Mouse (Mus musculus): ENCODE measurements around the gene Lrmda. TPM values are rescaled to one million over a fixed set of nuclear protein-coding genes. Genes with fewer than 3 reads are reported as not detected.

Gene Lrmda
- polyA plus RNA-seq, 1 experiment from 2014 or later = 0.20 TPM

DNA sequence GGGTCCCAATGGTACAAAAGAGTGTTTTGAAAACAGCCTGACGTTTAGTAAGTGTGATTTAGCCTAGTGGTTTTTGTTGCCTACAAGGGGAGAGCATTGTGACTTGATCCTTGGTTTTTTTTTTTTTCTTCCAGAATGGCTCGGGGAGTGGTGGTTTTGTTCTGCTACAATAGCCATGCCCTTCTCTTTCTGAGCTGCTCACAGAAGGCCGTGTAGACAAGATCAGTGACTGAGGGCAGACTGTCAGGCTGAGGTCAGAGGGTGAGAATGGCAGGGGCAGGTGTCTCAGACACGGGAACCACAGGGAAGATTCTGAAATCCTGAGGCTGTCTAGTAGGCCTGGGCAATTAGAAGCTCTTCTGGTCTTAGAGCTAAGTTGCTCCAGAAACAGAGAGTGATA is 323.8 kb downstream of the Lrmda start:
- Histone ChIP-seq H3K27ac (replicated peaks; ENCODE audit: low read depth, low read length) (no peak overlapping the region), H3K4me3 (ENCODE audit: low read depth, low read length) (no peak overlapping the region), H3K36me3 (ENCODE audit: control insufficient read depth, insufficient read depth, low read length) (no peaks in the 10 kb centered on the region), H3K4me2 (ENCODE audit: low read depth, severe bottlenecking) (no peak overlapping the region), H3K9me3 (ENCODE audit: control insufficient read depth, low read length) (no peaks in the 10 kb centered on the region), H3K27me3 (ENCODE audit: control insufficient read depth, insufficient read depth, low read length) (no peaks in the 10 kb centered on the region), H3K4me1 (ENCODE audit: control insufficient read depth, insufficient read depth, low read length) (no peaks in the 10 kb centered on the region), H3K9ac (ENCODE audit: low read length) (no peak overlapping the region)
- WGBS = 32% methylated on average over 4 of the region's 4 CpGs
- DNase-seq (ENCODE audit: low spot score) (no peak), ATAC-seq (ENCODE audit: insufficient number of reproducible peaks, low FRiP score, low TSS enrichment, low read depth) (no peak)

DNA sequence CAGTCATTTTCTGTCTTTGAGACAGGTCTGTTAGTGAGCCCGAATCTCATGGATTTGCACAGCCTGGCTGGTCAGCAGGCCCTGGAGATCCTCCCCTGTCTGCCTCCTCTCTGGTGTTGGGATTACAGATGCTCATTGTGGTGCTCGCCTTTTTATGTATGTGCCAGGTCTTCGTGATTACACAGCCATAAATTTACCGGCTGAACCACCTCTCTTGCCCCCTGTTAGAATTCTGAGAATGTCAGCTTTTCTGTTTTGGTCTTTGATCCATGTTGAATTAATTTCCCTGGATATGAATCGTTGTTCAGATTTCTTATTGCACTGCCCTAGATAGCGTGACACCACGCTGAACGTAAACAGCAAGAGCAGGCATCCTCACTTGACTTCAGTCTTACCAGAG is 325.7 kb downstream of the Lrmda start:
- Histone ChIP-seq H3K9me3 (ENCODE audit: control insufficient read depth, low read length) (no peaks in the 10 kb centered on the region), H3K9ac (ENCODE audit: low read length) (no peak overlapping the region), H3K27me3 (ENCODE audit: control insufficient read depth, insufficient read depth, low read length) (no peaks in the 10 kb centered on the region), H3K4me1 (ENCODE audit: control insufficient read depth, insufficient read depth, low read length) (no peaks in the 10 kb centered on the region), H3K36me3 (ENCODE audit: control insufficient read depth, insufficient read depth, low read length) (no peaks in the 10 kb centered on the region), H3K4me3 (ENCODE audit: low read depth, low read length) (no peak overlapping the region), H3K27ac (replicated peaks; ENCODE audit: low read depth, low read length) (no peak overlapping the region), H3K4me2 (ENCODE audit: low read depth, severe bottlenecking) (no peak overlapping the region)
- 57% methylated on average over 8 of the region's 8 CpGs for WGBS
- ATAC-seq (ENCODE audit: insufficient number of reproducible peaks, low FRiP score, low TSS enrichment, low read depth) (no peak), DNase-seq (ENCODE audit: low spot score) (no peak)

DNA sequence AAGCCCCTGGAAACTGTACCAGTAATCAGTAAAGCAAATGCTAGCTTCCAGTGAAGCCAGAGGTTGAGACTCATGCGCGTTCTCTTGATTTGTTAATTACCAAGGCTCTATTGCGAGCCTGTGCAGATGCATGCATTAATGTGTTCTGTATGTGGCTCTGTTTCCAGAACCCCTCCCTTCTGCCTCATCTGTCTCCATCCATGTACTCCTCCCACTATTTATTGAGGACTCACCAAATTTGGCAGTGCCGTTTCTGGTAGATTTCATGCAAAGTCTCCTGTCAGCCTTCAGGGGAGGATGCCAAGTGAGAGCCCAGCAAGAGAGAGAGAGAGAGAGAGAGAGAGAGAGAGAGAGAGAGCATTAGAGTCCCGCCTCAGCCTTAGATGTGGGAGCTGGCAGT is 334.1 kb downstream of the Lrmda start:
- no peaks in the 10 kb centered on the region for H3K27me3 ChIP-seq (ENCODE audit: control insufficient read depth, insufficient read depth, low read length)
- no peak overlapping the region for H3K4me2 ChIP-seq (ENCODE audit: low read depth, severe bottlenecking)
- H3K4me1 ChIP-seq (ENCODE audit: control insufficient read depth, insufficient read depth, low read length) = no peaks in the 10 kb centered on the region
- DNase-seq (ENCODE audit: low spot score) (no peak), ATAC-seq (ENCODE audit: insufficient number of reproducible peaks, low FRiP score, low TSS enrichment, low read depth) (no peak)
- H3K27ac ChIP-seq (replicated peaks; ENCODE audit: low read depth, low read length) = no peak overlapping the region
- no peaks in the 10 kb centered on the region for H3K36me3 ChIP-seq (ENCODE audit: control insufficient read depth, insufficient read depth, low read length)
- no peaks in the 10 kb centered on the region for H3K9me3 ChIP-seq (ENCODE audit: control insufficient read depth, low read length)
- H3K4me3 ChIP-seq (ENCODE audit: low read depth, low read length) = no peak overlapping the region
- 76% methylated on average over 5 of the region's 5 CpGs for WGBS
- H3K9ac ChIP-seq (ENCODE audit: low read length) = no peak overlapping the region

DNA sequence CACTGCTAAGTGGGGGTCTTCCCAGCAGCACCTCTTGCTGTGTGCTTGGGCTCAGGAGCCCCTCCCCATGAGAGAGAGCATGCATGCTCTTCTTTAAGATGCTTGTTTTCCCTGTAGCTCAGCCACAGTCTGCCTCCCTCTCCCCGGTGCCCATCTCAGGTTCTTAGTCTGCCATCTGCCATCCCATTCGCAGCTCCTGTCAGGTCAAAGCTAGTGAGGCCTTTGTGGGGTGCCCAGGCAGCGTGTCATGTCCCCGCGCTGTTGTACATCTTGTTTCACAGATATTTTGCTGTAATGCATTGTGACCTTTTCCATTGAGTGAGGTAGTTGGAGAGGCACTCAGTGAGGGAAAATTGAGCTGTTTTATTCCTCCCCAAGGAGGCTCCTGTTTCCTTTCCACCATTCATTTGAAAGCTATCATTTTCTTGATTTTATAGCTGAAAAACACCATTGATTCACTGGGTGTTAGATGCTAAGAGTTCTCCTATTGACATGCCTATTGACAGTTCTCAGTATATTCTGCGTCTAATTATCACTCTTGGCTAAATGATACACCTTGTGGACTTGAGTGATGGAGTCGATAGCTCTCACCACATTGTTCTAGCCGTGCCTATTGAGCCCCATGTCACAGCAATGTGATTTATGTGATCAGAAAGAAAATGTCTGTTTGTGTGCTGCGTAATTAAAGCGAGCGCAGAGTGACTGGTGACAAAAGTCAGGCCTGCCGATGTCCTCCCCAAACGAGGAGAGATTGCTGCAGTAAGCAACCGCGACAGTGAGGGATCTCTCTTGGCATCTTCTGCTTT is 335.5 kb downstream of the Lrmda start:
- DNase-seq (ENCODE audit: low spot score) (no peak), ATAC-seq (ENCODE audit: insufficient number of reproducible peaks, low FRiP score, low TSS enrichment, low read depth) (no peak)
- no peaks in the 10 kb centered on the region for H3K4me1 ChIP-seq (ENCODE audit: control insufficient read depth, insufficient read depth, low read length)
- H3K4me3 ChIP-seq (ENCODE audit: low read depth, low read length) = no peak overlapping the region
- no peak overlapping the region for H3K9ac ChIP-seq (ENCODE audit: low read length)
- no peak overlapping the region for H3K4me2 ChIP-seq (ENCODE audit: low read depth, severe bottlenecking)
- no peak overlapping the region for H3K27ac ChIP-seq (replicated peaks; ENCODE audit: low read depth, low read length)
- no peaks in the 10 kb centered on the region for H3K36me3 ChIP-seq (ENCODE audit: control insufficient read depth, insufficient read depth, low read length)
- H3K9me3 ChIP-seq (ENCODE audit: control insufficient read depth, low read length) = no peaks in the 10 kb centered on the region
- 58% methylated on average over 15 of the region's 15 CpGs for WGBS
- no peaks in the 10 kb centered on the region for H3K27me3 ChIP-seq (ENCODE audit: control insufficient read depth, insufficient read depth, low read length)

DNA sequence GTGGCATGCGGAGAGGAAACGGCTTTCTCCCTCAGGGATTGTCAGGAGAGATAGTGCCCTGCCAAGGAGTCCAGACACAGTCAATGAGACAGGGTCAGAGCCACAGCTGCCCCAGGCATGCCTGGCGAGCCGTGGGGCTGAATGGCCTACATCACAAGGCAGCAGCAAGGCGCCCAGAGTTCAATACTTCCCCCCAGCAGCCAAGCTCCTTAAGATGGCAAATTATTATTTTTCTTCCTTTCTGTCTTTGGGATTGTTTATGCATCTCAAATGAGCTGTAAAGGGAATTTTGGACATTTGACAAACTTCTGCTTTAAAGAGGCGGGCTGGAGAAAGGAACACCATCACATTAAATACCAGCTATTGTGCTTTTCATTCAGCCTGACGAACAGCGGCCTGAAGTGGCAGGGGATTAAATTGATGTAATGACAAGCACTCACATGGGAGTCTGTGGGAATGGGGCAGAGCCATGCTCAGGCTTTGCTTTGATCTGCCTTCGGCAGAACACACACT is 338.5 kb downstream of the Lrmda start:
- no peak overlapping the region for H3K4me3 ChIP-seq (ENCODE audit: low read depth, low read length)
- no peak overlapping the region for H3K27ac ChIP-seq (replicated peaks; ENCODE audit: low read depth, low read length)
- H3K4me1 ChIP-seq (ENCODE audit: control insufficient read depth, insufficient read depth, low read length) = no peaks in the 10 kb centered on the region
- WGBS = 68% methylated on average over 9 of the region's 9 CpGs
- H3K4me2 ChIP-seq (ENCODE audit: low read depth, severe bottlenecking) = no peak overlapping the region
- no peaks in the 10 kb centered on the region for H3K9me3 ChIP-seq (ENCODE audit: control insufficient read depth, low read length)
- no peaks in the 10 kb centered on the region for H3K36me3 ChIP-seq (ENCODE audit: control insufficient read depth, insufficient read depth, low read length)
- H3K27me3 ChIP-seq (ENCODE audit: control insufficient read depth, insufficient read depth, low read length) = no peaks in the 10 kb centered on the region
- no peak for DNase-seq (ENCODE audit: low spot score)
- ATAC-seq (ENCODE audit: insufficient number of reproducible peaks, low FRiP score, low TSS enrichment, low read depth) = no peak
- H3K9ac ChIP-seq (ENCODE audit: low read length) = no peak overlapping the region

DNA sequence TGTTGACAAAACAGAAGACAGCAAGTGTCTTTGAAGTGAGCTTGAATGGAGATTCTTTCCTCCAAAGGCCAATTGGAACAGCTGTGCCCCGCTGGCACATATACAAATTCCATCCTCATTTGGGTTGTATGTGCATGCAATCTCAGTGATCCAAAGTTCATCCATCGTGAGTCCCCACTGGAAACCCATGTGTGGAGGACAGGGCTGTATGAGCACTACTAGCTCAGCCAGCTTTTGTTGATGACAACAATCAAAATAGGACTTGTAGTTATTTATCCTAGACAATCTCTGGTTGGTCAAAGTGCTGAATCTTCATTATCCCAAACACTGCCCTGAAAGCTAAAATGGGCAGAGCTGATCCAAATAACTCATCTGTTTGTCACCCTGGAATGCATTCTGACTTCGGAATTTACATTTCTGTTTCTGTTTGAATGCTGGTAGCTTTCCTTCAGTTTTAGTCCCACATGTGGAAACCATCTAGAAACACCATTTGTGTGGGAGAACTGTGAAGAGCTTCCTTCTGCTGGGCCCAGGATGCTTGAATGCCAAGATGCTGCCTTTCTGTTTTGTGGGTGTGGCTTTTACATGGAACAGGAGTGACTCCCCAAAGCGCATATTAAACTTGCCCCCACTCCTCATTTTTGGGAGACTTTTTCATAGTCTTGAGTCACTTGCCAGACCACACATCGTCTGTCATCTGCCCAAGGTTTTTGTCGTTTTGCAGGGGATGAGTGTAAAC is 344.7 kb downstream of the Lrmda start:
- no peaks in the 10 kb centered on the region for H3K27me3 ChIP-seq (ENCODE audit: control insufficient read depth, insufficient read depth, low read length)
- no peak overlapping the region for H3K9ac ChIP-seq (ENCODE audit: low read length)
- H3K36me3 ChIP-seq (ENCODE audit: control insufficient read depth, insufficient read depth, low read length) = no peaks in the 10 kb centered on the region
- H3K4me3 ChIP-seq (ENCODE audit: low read depth, low read length) = no peak overlapping the region
- ATAC-seq (ENCODE audit: insufficient number of reproducible peaks, low FRiP score, low TSS enrichment, low read depth) (no peak), DNase-seq (ENCODE audit: low spot score) (no peak)
- 70% methylated on average over 6 of the region's 6 CpGs for WGBS
- H3K27ac ChIP-seq (replicated peaks; ENCODE audit: low read depth, low read length) = no peak overlapping the region
- H3K9me3 ChIP-seq (ENCODE audit: control insufficient read depth, low read length) = no peaks in the 10 kb centered on the region
- no peaks in the 10 kb centered on the region for H3K4me1 ChIP-seq (ENCODE audit: control insufficient read depth, insufficient read depth, low read length)
- H3K4me2 ChIP-seq (ENCODE audit: low read depth, severe bottlenecking) = no peak overlapping the region

DNA sequence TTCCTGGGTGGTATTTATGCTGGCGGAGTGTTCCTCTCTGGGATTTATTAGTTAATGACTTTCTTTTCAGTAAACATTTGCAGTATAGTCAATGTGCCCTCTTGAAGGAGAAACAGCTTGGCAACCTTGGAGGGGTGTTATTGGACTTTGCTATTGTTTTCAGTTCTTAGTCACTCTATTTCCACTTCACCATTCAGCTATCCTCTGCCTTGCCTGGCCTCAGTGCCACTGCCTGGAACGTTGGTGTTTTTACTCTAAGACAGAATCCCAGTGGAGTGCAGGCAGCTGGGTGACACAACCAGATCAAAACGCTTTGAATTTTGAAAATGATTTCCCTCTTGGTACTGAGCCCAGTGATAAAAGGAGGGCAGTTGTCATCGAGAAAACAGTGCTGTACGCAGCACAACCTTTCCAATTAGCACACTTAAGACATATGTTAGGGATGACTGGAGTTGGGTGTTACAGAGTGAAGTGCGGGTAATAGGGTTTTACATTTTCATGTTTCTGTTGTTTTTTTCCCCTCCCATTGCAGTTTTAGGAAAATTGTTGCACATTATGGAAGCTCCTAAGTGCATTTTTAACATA is 345.4 kb downstream of the Lrmda start:
- no peak overlapping the region for H3K4me2 ChIP-seq (ENCODE audit: low read depth, severe bottlenecking)
- H3K9me3 ChIP-seq (ENCODE audit: control insufficient read depth, low read length) = no peaks in the 10 kb centered on the region
- no peaks in the 10 kb centered on the region for H3K4me1 ChIP-seq (ENCODE audit: control insufficient read depth, insufficient read depth, low read length)
- 66% methylated on average over 6 of the region's 6 CpGs for WGBS
- H3K27me3 ChIP-seq (ENCODE audit: control insufficient read depth, insufficient read depth, low read length) = no peaks in the 10 kb centered on the region
- H3K4me3 ChIP-seq (ENCODE audit: low read depth, low read length) = no peak overlapping the region
- H3K36me3 ChIP-seq (ENCODE audit: control insufficient read depth, insufficient read depth, low read length) = no peaks in the 10 kb centered on the region
- H3K9ac ChIP-seq (ENCODE audit: low read length) = no peak overlapping the region
- DNase-seq (ENCODE audit: low spot score) (no peak), ATAC-seq (ENCODE audit: insufficient number of reproducible peaks, low FRiP score, low TSS enrichment, low read depth) (no peak)
- H3K27ac ChIP-seq (replicated peaks; ENCODE audit: low read depth, low read length) = no peak overlapping the region

DNA sequence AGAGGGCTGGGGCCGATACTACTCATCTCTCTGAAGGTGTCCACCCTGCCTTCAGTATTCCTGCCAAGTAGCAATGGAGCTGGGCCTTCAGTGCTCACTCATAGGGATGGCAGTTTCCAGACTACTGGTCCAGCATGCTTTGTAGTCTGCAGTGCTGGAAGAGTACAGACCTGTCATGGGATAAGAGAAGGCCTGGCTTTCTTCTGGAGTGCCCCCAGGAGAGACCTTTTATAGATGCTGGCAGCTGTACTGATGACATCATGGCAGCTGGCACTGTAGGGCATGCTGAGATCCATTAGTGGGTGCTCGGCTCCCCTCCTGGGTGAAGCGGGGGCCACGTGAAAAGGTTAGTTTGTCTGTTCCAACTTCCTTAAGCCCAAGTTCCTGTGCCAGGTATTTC is 348.1 kb downstream of the Lrmda start:
- no peaks in the 10 kb centered on the region for H3K9me3 ChIP-seq (ENCODE audit: control insufficient read depth, low read length)
- ATAC-seq (ENCODE audit: insufficient number of reproducible peaks, low FRiP score, low TSS enrichment, low read depth) = no peak
- no peak overlapping the region for H3K9ac ChIP-seq (ENCODE audit: low read length)
- 88% methylated on average over 4 of the region's 4 CpGs for WGBS
- H3K4me1 ChIP-seq (ENCODE audit: control insufficient read depth, insufficient read depth, low read length) = no peaks in the 10 kb centered on the region
- no peaks in the 10 kb centered on the region for H3K36me3 ChIP-seq (ENCODE audit: control insufficient read depth, insufficient read depth, low read length)
- no peak for DNase-seq (ENCODE audit: low spot score)
- no peaks in the 10 kb centered on the region for H3K27me3 ChIP-seq (ENCODE audit: control insufficient read depth, insufficient read depth, low read length)
- H3K4me3 ChIP-seq (ENCODE audit: low read depth, low read length) = no peak overlapping the region
- H3K27ac ChIP-seq (replicated peaks; ENCODE audit: low read depth, low read length) = no peak overlapping the region
- no peak overlapping the region for H3K4me2 ChIP-seq (ENCODE audit: low read depth, severe bottlenecking)
